Mouse (Mus musculus): Measurements from ENCODE around the gene Rhag. TPM values are rescaled to one million over a fixed set of nuclear protein-coding genes. Genes with fewer than 3 reads are reported as not detected.

Rhag gene
- 0.15 and 0.17 TPM in 2 replicates for polyA plus RNA-seq (2015; fragmentation: Nextera tagmentation; extraction: Ambion mirVana)

- Histone ChIP-seq H3K9me3 (replicated peaks; ENCODE audit: control insufficient read depth, low read length, poor library complexity, severe bottlenecking) (no peaks in the 10 kb centered on the region), H3K4me1 (ENCODE audit: control insufficient read depth, insufficient read depth, low read length) (no peaks in the 10 kb centered on the region), H3K27me3 (ENCODE audit: control insufficient read depth, insufficient read depth, low read depth, low read length) (no peaks in the 10 kb centered on the region), H3K36me3 (ENCODE audit: control insufficient read depth, insufficient read depth, low read length) (no peaks in the 10 kb centered on the region), H3K9ac (ENCODE audit: low read depth, low read length) (no peak within 1 kb of the TSS), H3K27ac (ENCODE audit: low read length) (no peak within 1 kb of the TSS), H3K4me3 (ENCODE audit: low read depth, low read length) (no peak within 1 kb of the TSS), H3K4me2 (ENCODE audit: low read length) (no peak within 1 kb of the TSS)
- ATAC-seq: no peak
- 70% methylated on average over 1 of the region's 1 CpGs for WGBS
Observed at GRCm38 (mm10) chr17:40810934-40811333, at the start of gene Rhag. TSS of gene Rhag (plus strand) at chr17:40811126.

- Histone ChIP-seq H3K9ac (ENCODE audit: low read depth, low read length) (no peak overlapping the region), H3K36me3 (ENCODE audit: control insufficient read depth, insufficient read depth, low read length) (no peaks in the 10 kb centered on the region), H3K4me1 (ENCODE audit: control insufficient read depth, insufficient read depth, low read length) (no peaks in the 10 kb centered on the region), H3K4me3 (ENCODE audit: low read depth, low read length) (no peak overlapping the region), H3K4me2 (ENCODE audit: low read length) (no peak overlapping the region), H3K9me3 (replicated peaks; ENCODE audit: control insufficient read depth, low read length, poor library complexity, severe bottlenecking) (no peaks in the 10 kb centered on the region), H3K27ac (ENCODE audit: low read length) (no peak overlapping the region), H3K27me3 (ENCODE audit: control insufficient read depth, insufficient read depth, low read depth, low read length) (no peaks in the 10 kb centered on the region)
- 74% methylated on average over 4 of the region's 4 CpGs for WGBS
- ATAC-seq: no peak
Observed at GRCm38 (mm10) chr17:40763662-40764061, 47.3 kb upstream of the Rhag start.

- Histone ChIP-seq H3K9ac (ENCODE audit: low read depth, low read length) (no peak overlapping the region), H3K4me1 (ENCODE audit: control insufficient read depth, insufficient read depth, low read length) (no peaks in the 10 kb centered on the region), H3K36me3 (ENCODE audit: control insufficient read depth, insufficient read depth, low read length) (no peaks in the 10 kb centered on the region), H3K27me3 (ENCODE audit: control insufficient read depth, insufficient read depth, low read depth, low read length) (no peaks in the 10 kb centered on the region), H3K27ac (ENCODE audit: low read length) (no peak overlapping the region), H3K9me3 (replicated peaks; ENCODE audit: control insufficient read depth, low read length, poor library complexity, severe bottlenecking) (no peaks in the 10 kb centered on the region), H3K4me3 (ENCODE audit: low read depth, low read length) (no peak overlapping the region), H3K4me2 (ENCODE audit: low read length) (no peak overlapping the region)
- ATAC-seq: no peak
- 85% methylated on average over 1 of the region's 1 CpGs for WGBS
Observed at GRCm38 (mm10) chr17:40767120-40767519, 43.8 kb upstream of the Rhag start.

DNA sequence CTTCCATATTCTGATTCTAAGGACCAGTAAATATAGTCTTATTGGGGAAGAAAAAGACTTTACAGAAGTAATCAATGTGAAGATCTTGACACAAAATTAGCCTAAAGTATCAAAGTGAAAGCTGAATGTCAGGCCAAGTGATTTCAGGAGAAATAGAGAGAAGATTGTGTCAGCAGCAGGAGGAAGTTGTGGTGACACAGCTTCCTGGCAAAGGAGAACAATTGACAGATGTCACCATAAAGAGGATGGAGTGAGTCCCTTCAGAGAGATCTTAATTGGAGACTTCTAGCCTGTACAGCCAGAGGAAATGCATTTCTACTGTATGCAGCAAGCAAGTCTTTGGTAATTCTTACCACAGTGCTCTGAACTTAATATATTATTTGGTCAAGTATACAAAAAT, 21.0 kb upstream of the Rhag start:
- Histone ChIP-seq H3K4me2 (ENCODE audit: low read length) (no peak overlapping the region), H3K9me3 (replicated peaks; ENCODE audit: control insufficient read depth, low read length, poor library complexity, severe bottlenecking) (no peaks in the 10 kb centered on the region), H3K27ac (ENCODE audit: low read length) (no peak overlapping the region), H3K4me1 (ENCODE audit: control insufficient read depth, insufficient read depth, low read length) (no peaks in the 10 kb centered on the region), H3K36me3 (ENCODE audit: control insufficient read depth, insufficient read depth, low read length) (no peaks in the 10 kb centered on the region), H3K27me3 (ENCODE audit: control insufficient read depth, insufficient read depth, low read depth, low read length) (no peaks in the 10 kb centered on the region), H3K9ac (ENCODE audit: low read depth, low read length) (no peak overlapping the region), H3K4me3 (ENCODE audit: low read depth, low read length) (no peak overlapping the region)
- no peak for ATAC-seq

DNA sequence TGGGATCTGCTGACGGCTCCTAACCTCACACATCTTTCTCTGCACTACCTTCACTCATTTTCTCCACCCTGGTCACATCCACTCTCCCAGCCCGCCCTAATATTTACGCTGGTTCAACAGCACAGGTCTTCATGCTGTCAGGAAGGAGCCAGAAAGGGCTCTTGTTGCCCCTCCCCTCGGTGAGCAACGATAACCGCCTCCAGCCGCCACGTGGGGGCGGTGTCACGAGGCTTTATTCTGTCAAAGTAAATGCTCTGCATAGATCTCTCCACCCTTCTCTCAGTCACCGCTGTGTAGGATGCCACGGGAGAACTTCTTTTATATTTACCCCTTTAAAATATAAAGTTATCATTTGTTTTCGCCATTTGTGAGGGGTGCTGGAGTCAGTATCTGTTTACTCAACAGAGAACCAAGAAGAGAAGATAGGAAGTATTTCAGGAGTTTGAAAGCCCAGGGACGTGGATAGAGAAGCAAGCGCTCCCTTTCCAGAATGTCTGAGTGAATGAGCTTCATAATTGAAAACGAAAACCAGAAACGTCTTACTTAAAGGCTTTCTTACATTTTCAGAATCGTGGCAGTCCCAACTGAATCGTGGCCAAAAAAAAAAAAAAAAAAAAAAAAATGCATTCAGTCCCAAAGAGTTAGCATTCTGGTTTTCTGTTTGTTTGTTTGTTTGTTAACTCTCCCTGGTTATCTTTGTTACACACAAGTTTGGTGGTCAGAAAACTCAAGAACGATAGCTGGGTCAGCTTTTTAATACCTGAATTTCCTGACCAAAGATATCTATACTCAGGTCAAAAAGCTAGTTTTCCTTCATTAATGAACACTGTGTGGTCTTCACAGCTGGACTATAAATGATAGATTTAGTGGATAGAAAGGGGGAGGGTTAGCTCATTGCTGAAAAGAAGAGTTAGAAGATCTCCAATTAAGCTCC, 16.7 kb upstream of the Rhag start:
- 66% methylated on average over 20 of the region's 20 CpGs for WGBS
- no peak overlapping the region for H3K9ac ChIP-seq (ENCODE audit: low read depth, low read length)
- no peak overlapping the region for H3K27ac ChIP-seq (ENCODE audit: low read length)
- no peaks in the 10 kb centered on the region for H3K9me3 ChIP-seq (replicated peaks; ENCODE audit: control insufficient read depth, low read length, poor library complexity, severe bottlenecking)
- no peaks in the 10 kb centered on the region for H3K27me3 ChIP-seq (ENCODE audit: control insufficient read depth, insufficient read depth, low read depth, low read length)
- no peak overlapping the region for H3K4me2 ChIP-seq (ENCODE audit: low read length)
- H3K36me3 ChIP-seq (ENCODE audit: control insufficient read depth, insufficient read depth, low read length): no peaks in the 10 kb centered on the region
- ATAC-seq: no peak
- no peaks in the 10 kb centered on the region for H3K4me1 ChIP-seq (ENCODE audit: control insufficient read depth, insufficient read depth, low read length)
- no peak overlapping the region for H3K4me3 ChIP-seq (ENCODE audit: low read depth, low read length)

DNA sequence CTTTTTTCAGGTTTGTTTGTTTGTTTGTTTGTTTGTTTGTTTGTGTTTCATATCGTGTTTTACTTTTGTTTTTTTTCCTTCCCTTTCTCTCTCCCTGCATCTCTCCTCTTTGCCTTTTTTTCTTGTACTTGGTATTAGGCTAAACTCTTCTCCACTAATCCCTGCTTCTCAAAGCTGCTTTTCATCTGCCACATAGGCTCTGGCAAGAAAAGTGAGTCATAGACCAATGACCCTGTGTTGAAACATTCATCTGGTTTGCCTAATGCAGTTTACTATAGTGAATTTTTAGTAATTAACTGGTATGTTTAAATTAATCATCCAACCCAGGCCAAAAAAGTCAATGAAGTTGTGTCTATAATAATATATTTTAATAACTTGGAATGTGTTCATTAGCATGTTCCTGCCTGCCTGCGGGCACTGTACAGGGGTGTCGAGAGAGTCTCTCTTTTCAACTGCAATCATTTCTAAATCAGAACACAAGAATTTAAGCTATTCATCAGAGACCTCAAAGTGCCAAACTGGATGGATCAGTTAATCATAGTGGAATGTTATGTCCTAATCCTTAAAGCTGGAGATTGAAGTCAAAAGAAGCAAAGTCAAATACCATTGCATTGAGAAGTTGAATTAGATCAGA, 8.1 kb upstream of the Rhag start:
- 81% methylated on average over 3 of the region's 3 CpGs for WGBS
- ATAC-seq: no peak
- no peak overlapping the region for H3K9ac ChIP-seq (ENCODE audit: low read depth, low read length)
- no peak overlapping the region for H3K27ac ChIP-seq (ENCODE audit: low read length)
- H3K4me1 ChIP-seq (ENCODE audit: control insufficient read depth, insufficient read depth, low read length): no peaks in the 10 kb centered on the region
- no peaks in the 10 kb centered on the region for H3K36me3 ChIP-seq (ENCODE audit: control insufficient read depth, insufficient read depth, low read length)
- H3K4me2 ChIP-seq (ENCODE audit: low read length): no peak overlapping the region
- no peaks in the 10 kb centered on the region for H3K27me3 ChIP-seq (ENCODE audit: control insufficient read depth, insufficient read depth, low read depth, low read length)
- H3K9me3 ChIP-seq (replicated peaks; ENCODE audit: control insufficient read depth, low read length, poor library complexity, severe bottlenecking): no peaks in the 10 kb centered on the region
- H3K4me3 ChIP-seq (ENCODE audit: low read depth, low read length): no peak overlapping the region

- H3K4me3 ChIP-seq (ENCODE audit: low read depth, low read length): no peak overlapping the region
- H3K4me2 ChIP-seq (ENCODE audit: low read length): no peak overlapping the region
- 80% methylated on average over 3 of the region's 3 CpGs for WGBS
- H3K27me3 ChIP-seq (ENCODE audit: control insufficient read depth, insufficient read depth, low read depth, low read length): no peaks in the 10 kb centered on the region
- no peak overlapping the region for H3K9ac ChIP-seq (ENCODE audit: low read depth, low read length)
- no peaks in the 10 kb centered on the region for H3K9me3 ChIP-seq (replicated peaks; ENCODE audit: control insufficient read depth, low read length, poor library complexity, severe bottlenecking)
- H3K27ac ChIP-seq (ENCODE audit: low read length): no peak overlapping the region
- no peaks in the 10 kb centered on the region for H3K4me1 ChIP-seq (ENCODE audit: control insufficient read depth, insufficient read depth, low read length)
- H3K36me3 ChIP-seq (ENCODE audit: control insufficient read depth, insufficient read depth, low read length): no peaks in the 10 kb centered on the region
- no peak for ATAC-seq
Observed at GRCm38 (mm10) chr17:40806550-40806949, 4.4 kb upstream of the Rhag start.

DNA sequence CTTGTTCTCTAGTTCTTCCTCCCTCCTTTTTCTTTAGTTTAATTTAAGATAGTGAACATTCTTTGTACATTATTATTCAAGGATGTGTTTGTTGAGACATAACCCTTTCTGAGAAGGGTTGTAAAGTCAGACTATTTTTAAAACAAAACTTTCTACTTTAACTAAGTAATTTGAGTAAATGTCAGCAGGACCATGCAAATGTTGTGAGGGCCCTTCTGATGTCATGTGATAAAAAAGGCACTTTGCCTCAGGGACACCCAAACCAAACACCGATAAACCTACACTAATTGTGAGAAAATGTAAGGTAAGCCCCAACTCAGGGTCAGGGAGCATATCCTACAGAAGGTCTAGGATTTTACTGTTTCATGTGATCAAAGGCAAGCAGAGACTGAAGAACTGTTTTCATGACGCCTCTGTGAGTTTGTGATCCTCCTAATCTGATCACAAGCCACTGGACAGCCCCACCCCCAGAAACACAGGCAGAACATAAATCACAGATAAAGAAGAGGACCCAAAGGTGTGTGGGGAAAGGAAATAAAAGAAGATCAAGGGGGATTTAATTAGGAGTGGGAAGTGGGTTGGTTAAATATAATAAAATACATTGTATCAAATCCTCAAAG, 3.9 kb upstream of the Rhag start, which contains the start of gene Crisp2:
Gene Crisp2 (minus strand): TSS at position 51 of the 620 bp plus-strand sequence.
- 48% methylated on average over 2 of the region's 2 CpGs for WGBS
- Histone ChIP-seq H3K36me3 (ENCODE audit: control insufficient read depth, insufficient read depth, low read length) (no peaks in the 10 kb centered on the region), H3K27me3 (ENCODE audit: control insufficient read depth, insufficient read depth, low read depth, low read length) (no peaks in the 10 kb centered on the region), H3K4me2 (ENCODE audit: low read length) (no peak within 1 kb of the TSS), H3K9me3 (replicated peaks; ENCODE audit: control insufficient read depth, low read length, poor library complexity, severe bottlenecking) (no peaks in the 10 kb centered on the region), H3K4me3 (ENCODE audit: low read depth, low read length) (no peak within 1 kb of the TSS), H3K27ac (ENCODE audit: low read length) (no peak within 1 kb of the TSS), H3K4me1 (ENCODE audit: control insufficient read depth, insufficient read depth, low read length) (no peaks in the 10 kb centered on the region), H3K9ac (ENCODE audit: low read depth, low read length) (no peak within 1 kb of the TSS)
- ATAC-seq: no peak

- Histone ChIP-seq H3K4me1 (ENCODE audit: control insufficient read depth, insufficient read depth, low read length) (no peaks in the 10 kb centered on the region), H3K9ac (ENCODE audit: low read depth, low read length) (no peak overlapping the region), H3K27ac (ENCODE audit: low read length) (no peak overlapping the region), H3K4me2 (ENCODE audit: low read length) (no peak overlapping the region), H3K36me3 (ENCODE audit: control insufficient read depth, insufficient read depth, low read length) (no peaks in the 10 kb centered on the region), H3K27me3 (ENCODE audit: control insufficient read depth, insufficient read depth, low read depth, low read length) (no peaks in the 10 kb centered on the region), H3K4me3 (ENCODE audit: low read depth, low read length) (no peak overlapping the region), H3K9me3 (replicated peaks; ENCODE audit: control insufficient read depth, low read length, poor library complexity, severe bottlenecking) (no peaks in the 10 kb centered on the region)
- ATAC-seq: no peak
Observed at GRCm38 (mm10) chr17:40808071-40808470, 2.9 kb upstream of the Rhag start.
